Mouse (Mus musculus) lung, adult 2 months (tissue): ENCODE data around the gene Sept8.

Source experiments
- CTCF ChIP-seq: fragments of 200-500 bp; IDR thresholded peaks from 2 replicates; pipeline ENCODE4 v1.5.1; 2011; ENCODE audit warnings: mild to moderate bottlenecking, low read length, control low read depth; ENCODE audit not compliant: insufficient read depth
- POLR2A ChIP-seq: fragments of 200-500 bp; IDR thresholded peaks from 2 replicates; pipeline ENCODE4 v1.6.1; 2011; ENCODE audit warnings: low read depth, mild to moderate bottlenecking, control low read depth, low read length, borderline replicate concordance; ENCODE audit errors: extremely low read depth

DNA sequence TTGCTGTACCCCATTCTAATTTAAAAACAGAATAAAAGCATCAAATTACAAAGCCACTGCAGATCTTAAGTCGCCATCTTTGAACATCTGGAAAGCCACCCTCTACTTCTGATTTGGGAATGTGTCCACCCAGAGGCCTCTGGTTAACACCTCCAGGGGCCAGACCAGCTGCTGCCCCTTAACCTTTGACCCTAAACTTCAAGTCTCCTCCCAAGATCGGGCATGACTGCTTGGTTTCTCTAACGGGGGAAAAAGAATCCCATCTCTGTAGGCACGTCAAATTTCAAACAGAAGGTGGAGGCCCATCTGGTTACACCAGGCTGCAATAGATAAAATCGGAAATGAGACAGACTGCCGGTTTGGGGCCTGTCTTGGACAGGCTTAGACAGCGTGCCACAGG is 41.2 kb upstream of the Sept8 start:
- no peak for TF ChIP-seq POLR2A
- TF ChIP-seq CTCF: no peak
